Mouse (Mus musculus) gonadal fat pad, adult 2 months (tissue): ENCODE measurements around the gene Prkce. TPM values are rescaled to one million over a fixed set of nuclear protein-coding genes. Genes with fewer than 3 reads are reported as not detected.

ENCODE experiments used
- DNase-seq: peaks from one replicate; pipeline ENCODE4 v3.0.0-alpha.2; 2012; ENCODE audit warnings: low read depth
- polyA plus RNA-seq: library from polyadenylated mRNA; depleted of rRNA; stranded (reverse); fragments of >200 nt; gene quantifications from 2 replicates; pipeline ENCODE4 v1.2.3, GENCODE M21; 2012

Gene Prkce
- polyA plus RNA-seq, 1 experiment: 3.6 TPM

GRCm38 (mm10) chr17:86176722-86177121, 9.1 kb downstream of the Prkce start:
- no peak for DNase-seq

GRCm38 (mm10) chr17:86183788-86184187, 16.2 kb downstream of the Prkce start:
- no peak for DNase-seq

- no peak for DNase-seq
Observed at GRCm38 (mm10) chr17:86184552-86185209, 17.1 kb downstream of the Prkce start.

GRCm38 (mm10) chr17:86185584-86185983, 18.0 kb downstream of the Prkce start:
- no peak for DNase-seq

GRCm38 (mm10) chr17:86187777-86188176, 20.2 kb downstream of the Prkce start:
- no peak for DNase-seq

- no peak for DNase-seq
Observed at GRCm38 (mm10) chr17:86193979-86194378, 26.4 kb downstream of the Prkce start.

- DNase-seq: no peak
Observed at GRCm38 (mm10) chr17:86194921-86195320, 27.3 kb downstream of the Prkce start.

- DNase-seq: no peak
Observed at GRCm38 (mm10) chr17:86198496-86199465, 31.2 kb downstream of the Prkce start.

- DNase-seq: peak; percentile 42
Observed at GRCm38 (mm10) chr17:86201981-86202380, 34.4 kb downstream of the Prkce start.

- DNase-seq: no peak
Observed at GRCm38 (mm10) chr17:86202972-86203371, 35.4 kb downstream of the Prkce start.

GRCm38 (mm10) chr17:86203531-86204450, 36.2 kb downstream of the Prkce start:
- no peak for DNase-seq

- no peak for DNase-seq
Observed at GRCm38 (mm10) chr17:86206289-86206688, 38.7 kb downstream of the Prkce start.

GRCm38 (mm10) chr17:86208057-86208820, 40.7 kb downstream of the Prkce start:
- no peak for DNase-seq

GRCm38 (mm10) chr17:86208821-86209186, 41.2 kb downstream of the Prkce start:
- no peak for DNase-seq

GRCm38 (mm10) chr17:86209680-86210251, 42.2 kb downstream of the Prkce start:
- DNase-seq: no peak

- no peak for DNase-seq
Observed at GRCm38 (mm10) chr17:86212204-86212603, 44.6 kb downstream of the Prkce start.

GRCm38 (mm10) chr17:86214285-86214684, 46.7 kb downstream of the Prkce start:
- no peak for DNase-seq

- no peak for DNase-seq
Observed at GRCm38 (mm10) chr17:86214741-86215140, 47.2 kb downstream of the Prkce start.

- no peak for DNase-seq
Observed at GRCm38 (mm10) chr17:86215771-86216170, 48.2 kb downstream of the Prkce start.

GRCm38 (mm10) chr17:86217468-86217867, 49.9 kb downstream of the Prkce start:
- no peak for DNase-seq

- no peak for DNase-seq
Observed at GRCm38 (mm10) chr17:86218553-86218952, 51.0 kb downstream of the Prkce start.
